Mouse (Mus musculus) layer of hippocampus, adult 11-12 months (tissue): Measurements from ENCODE around the gene Ctnnbl1.
A peak's percentile ranks its signal among the peaks of the same experiment; 100 is the strongest.

Source experiments
- DNase-seq: peaks from one replicate; pipeline ENCODE4 v3.0.0; 2022; ENCODE audit warnings: low spot score

Gene Ctnnbl1

GRCm38 (mm10) chr2:157821259-157821658 is 84.1 kb downstream of the Ctnnbl1 start:
- DNase-seq = no peak

- no peak for DNase-seq
These were observed 86.3 kb downstream of the Ctnnbl1 start for GRCm38 (mm10) chr2:157823456-157823855.

GRCm38 (mm10) chr2:157824249-157824648 is 87.0 kb downstream of the Ctnnbl1 start:
- DNase-seq = no peak

DNA sequence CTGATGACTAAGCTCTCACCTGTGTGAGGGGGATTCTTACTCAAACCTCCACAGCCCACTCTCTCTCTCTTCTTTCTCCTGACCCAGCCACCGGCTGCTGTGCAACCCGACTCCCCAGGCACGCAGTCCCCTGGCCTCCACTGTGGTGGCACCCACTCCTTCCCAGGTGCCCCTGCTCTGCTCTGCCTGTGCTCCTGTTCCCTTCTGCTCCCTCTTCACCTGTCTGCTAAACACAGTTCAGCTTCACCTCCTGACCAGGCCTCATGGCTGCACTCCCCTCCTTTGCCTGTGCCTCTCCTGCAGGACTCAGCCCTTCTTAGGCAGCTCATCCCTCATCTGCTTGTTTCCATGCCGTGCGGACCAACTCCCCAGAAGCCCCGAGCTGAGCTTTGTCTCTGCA is 92.9 kb downstream of the Ctnnbl1 start:
- no peak for DNase-seq

DNA sequence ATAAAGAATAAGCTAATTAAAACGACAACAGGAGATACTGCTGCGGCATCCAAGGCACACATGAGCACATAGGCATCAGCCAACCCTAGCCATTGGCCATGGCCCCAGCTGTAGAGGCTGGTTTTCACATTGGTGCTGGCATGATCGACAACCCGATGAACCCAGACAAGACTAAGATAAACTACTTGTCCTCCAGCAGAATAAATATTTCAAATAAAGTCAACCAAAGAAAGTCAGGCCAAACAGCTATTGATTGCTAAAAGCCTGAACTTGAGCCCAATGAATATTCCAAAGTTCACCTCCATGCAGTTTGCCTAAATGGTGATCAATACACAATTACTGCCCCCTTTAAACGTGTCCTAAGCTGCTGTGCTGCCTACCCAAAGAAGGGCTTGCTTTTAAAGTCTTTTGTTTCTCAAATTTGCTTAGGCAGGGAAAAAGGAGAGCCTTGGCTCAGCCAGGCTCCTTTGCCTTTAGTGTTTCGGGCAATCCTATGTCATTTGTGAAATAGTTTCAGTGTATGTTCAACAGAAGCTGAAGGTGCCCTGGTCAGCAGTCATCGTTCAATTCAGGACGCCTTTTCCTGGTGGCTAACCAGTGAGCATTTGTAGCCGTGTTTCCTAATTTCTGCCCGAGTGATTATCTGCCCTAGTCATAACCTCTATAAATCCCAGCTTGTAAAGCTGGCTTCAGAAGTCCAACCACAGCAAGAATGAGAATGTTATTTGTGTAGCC is 93.6 kb downstream of the Ctnnbl1 start:
- DNase-seq = no peak

- no peak for DNase-seq
These were observed 99.8 kb downstream of the Ctnnbl1 start for GRCm38 (mm10) chr2:157837050-157837449.

- peak; percentile 50 for DNase-seq
These were observed 101.2 kb downstream of the Ctnnbl1 start for GRCm38 (mm10) chr2:157838206-157838923.

DNA sequence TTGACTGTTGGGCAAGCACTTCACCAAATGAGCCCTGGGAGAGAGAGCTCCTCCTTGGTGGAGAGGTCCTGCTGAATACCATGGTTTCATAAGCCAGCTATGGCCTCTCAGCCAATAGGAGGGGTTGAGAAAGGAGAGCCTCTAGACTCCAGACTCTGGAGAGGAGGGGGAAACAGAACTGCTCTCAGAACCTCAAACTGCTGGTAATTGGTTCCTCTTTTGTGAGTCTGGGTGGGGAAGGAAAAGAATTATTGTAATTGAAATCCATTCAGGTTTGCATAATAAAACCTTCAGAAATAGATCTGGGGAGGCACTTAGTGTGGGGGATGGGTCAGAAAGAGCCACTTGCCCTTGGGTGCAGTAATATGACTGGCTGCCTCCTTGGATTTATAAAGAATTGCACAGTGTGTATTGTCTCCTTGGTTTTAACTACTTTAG is 103.5 kb downstream of the Ctnnbl1 start:
- DNase-seq = no peak

DNA sequence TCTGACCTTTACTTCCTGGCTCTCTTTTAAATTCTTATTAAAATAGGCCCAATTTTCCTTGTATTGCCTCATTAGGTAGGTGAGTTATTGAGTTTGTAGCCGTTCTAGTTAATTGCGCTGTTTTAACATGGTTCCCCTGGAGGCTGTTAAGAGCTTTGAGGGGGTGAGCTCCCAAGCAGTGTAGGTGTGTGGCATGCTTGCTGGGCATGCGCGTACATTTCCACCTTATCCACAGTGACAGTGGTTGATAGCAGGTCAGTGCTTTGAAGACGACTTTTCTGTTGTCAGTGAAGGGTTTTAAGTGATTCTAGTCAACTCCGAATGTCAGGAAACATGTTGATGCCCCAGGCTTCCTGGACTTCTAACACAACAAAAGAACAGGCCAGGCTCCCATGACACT is 103.9 kb downstream of the Ctnnbl1 start:
- DNase-seq = no peak

DNA sequence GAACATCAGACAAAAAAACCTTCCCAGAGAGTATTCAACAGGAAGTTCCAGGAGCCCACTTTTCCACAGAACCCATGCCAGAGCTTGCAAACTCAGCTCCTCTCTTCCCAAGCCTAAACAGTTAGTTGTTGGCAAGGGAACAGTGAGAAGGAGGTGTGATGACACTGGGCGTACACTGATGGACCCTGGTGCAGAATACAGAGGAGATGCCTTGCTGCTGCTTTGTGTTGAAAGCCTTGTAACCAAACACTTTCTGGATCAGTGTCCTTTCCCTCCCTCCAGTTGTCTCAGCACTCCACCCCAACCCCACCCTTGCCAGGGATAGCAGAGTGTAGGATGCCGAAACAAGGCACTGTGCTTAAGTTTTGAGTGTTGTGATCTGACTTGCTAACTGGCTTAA is 107.5 kb downstream of the Ctnnbl1 start:
- no peak for DNase-seq

GRCm38 (mm10) chr2:157845831-157846230 is 108.6 kb downstream of the Ctnnbl1 start:
- no peak for DNase-seq

DNA sequence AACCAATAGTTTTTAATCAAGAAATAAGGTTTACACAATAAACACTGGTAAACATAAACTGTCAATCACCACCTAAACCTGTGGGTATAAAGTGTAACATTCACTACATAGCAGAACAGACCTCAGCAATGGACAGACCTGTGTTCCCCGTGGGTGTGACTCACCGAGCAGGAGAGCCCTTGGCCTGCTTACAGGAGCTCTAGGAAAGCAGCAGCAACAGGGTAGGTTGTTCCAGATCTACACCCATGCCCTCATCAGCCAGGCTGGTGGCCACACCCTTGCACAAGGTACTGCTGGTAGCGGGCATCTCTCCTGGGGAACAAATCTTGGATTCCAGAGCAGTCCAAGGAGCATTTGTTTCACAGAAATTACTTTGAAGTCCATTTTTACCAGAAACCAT is 115.9 kb downstream of the Ctnnbl1 start:
- DNase-seq = no peak

DNA sequence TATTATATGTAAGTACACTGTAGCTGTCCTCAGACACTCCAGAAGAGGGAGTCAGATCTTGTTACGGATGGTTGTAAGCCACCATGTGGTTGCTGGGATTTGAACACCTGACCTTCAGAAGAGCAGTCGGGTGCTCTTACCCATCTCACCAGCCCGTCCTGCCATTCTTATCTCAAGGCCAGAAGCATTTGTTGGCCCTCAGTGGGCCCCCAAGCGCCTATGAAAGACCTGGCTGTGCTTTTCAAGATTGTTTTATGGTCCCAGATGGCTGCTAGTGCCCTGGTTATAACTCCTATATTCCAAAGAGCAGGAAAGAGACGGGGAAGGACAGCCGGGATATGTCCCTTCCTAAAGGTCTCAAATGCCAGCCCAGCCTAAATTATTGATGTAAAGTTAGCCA is 118.6 kb downstream of the Ctnnbl1 start:
- no peak for DNase-seq

- no peak for DNase-seq
These were observed 120.3 kb downstream of the Ctnnbl1 start for GRCm38 (mm10) chr2:157857496-157857895.

DNA sequence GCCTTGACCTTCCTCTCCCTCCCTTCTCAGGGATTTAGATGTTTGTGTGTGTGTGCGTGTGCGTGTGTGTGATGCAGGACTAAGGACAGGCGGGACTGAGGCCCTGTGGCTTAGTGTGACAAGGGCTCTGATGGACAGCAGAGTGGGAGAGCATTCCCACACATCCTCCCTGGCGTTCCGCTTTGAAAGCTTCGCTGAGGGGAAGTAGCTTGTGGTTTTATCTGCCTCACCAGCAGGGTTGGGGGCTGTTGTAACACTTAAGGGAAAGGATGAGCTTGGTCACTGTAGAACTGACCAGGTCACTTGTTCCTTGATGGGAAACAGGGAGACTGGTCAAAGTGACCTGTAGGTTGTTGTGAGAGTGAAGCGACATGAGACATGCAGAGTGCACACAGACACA is 121.1 kb downstream of the Ctnnbl1 start:
- DNase-seq = no peak

- DNase-seq = no peak
These were observed 122.0 kb downstream of the Ctnnbl1 start for GRCm38 (mm10) chr2:157859046-157859701.

DNA sequence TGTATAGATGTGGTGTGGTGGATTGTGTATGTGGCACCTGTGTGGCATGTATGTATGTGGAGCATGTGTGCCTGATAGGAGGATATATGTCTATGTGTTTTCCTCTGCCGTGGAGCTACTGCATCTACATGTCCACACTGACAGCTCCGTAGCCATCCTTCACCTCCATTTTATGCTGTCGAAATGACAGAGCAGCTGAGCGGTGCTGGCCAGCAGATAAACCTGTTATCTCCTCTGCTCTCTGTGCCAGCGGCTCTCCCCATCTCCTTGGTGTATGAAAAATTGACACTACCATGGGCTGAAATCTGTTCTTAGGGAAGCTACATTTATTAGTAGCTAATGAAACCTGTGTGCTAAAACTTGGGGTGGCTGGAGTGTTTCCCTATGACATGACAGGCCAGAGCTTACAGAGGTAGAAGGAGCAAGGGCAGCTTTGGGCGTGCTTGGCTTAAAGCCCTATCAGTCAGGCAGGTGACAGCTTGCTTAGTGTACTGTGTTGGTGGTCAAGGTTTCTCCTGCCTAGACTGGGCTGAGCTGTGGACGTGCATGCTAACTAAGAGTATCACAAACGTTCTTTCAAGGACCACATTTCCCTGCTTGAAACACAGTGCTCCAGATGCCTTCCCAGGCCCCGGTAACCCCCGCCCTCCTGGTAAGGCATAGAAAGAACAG is 124.2 kb downstream of the Ctnnbl1 start:
- no peak for DNase-seq

DNA sequence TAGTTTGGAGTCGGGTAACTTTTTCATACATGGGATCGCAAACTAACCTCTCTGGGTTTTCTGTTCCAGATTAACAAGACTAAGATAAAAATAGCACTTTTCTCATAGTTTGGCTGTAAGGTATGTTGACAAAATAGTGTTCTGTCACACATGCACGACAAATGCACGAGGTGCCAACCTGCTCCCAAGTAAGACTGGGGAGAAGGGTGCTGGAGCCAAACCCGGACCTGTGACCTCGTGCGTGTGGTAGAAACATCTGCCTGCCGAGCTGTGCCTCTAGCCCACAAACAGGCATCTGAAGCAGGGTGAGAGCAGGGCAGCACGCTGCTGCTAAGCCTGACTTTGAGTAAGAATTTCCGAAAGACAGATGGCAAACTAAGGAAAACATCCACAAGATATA is 125.1 kb downstream of the Ctnnbl1 start:
- no peak for DNase-seq

DNA sequence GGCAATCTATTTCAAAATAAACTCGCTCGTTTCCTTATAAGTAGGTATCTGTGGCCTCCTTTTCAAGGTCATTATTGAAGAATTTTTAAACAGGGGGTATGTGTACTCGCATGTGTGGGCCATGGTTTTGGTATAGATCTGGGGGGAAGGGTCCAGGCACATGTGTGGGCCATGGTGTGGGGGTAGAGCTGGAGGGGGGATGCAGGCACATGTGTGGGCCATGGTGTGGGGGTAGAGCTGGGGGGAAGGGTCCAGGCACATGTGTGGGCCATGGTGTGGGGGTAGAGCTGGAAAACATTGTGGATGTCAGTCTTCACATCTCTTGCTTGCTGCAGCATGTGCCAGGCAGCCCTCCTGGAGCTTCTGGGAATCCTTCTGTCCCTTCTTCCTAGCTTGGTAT is 129.9 kb downstream of the Ctnnbl1 start:
- no peak for DNase-seq

GRCm38 (mm10) chr2:157870247-157870646 is 133.0 kb downstream of the Ctnnbl1 start:
- DNase-seq = no peak

DNA sequence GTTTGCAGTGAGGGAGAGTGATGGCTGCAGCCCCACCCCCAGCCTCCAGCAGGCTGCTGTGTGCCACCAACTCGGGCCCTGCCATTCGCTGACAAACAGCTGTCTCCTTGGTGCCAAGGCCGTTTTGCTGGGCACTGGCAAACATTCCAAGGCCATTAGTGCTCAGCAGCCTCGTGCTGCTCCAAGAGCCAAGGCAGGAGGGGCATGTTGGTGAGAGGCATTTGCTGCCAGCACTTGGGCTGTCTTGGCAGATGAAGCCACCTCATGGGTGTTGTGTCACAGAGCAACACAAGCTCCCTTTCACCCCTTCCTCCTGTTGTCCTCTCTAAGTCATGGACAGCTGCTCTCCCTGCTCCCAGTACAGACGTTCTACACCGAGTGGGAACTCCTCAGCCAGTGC is 136.0 kb downstream of the Ctnnbl1 start:
- peak; percentile 57 for DNase-seq

- no peak for DNase-seq
These were observed 136.5 kb downstream of the Ctnnbl1 start for GRCm38 (mm10) chr2:157873691-157874090.

- DNase-seq = no peak
These were observed 137.9 kb downstream of the Ctnnbl1 start for GRCm38 (mm10) chr2:157875111-157875510.
